Mouse (Mus musculus): ENCODE results near the gene Rnf7. TPM values are rescaled to one million over a fixed set of nuclear protein-coding genes. Genes with fewer than 3 reads are reported as not detected.
"Not testable (repeated sequence)": the region's sequence is repeated elsewhere in the genome, so short reads cannot be mapped to it uniquely, and the experiment has no call there.

The Rnf7 gene
- polyA plus RNA-seq (2012): 2.0 and 3.2 TPM in 2 replicates

GRCm38 (mm10) chr9:96478071-96478888 lies at the start of gene Rnf7:
Rnf7 (minus strand) TSS chr9:96478675.
- no peaks in the 10 kb centered on the region for H3K9me3 ChIP-seq (ENCODE audit: control insufficient read depth, low read length)
- TF ChIP-seq TAL1 (IDR thresholded peaks at IDR 0.05; ENCODE audit: low read length) (no peak), GATA1 (IDR thresholded peaks at IDR 0.05; ENCODE audit: low read length) (no peak)
- peaks cover 8% of the 10 kb centered on the region for H3K27me3 ChIP-seq (ENCODE audit: control insufficient read depth)
- peaks cover 34% of the 10 kb centered on the region for H3K4me1 ChIP-seq (ENCODE audit: control insufficient read depth)
- H3K4me3 ChIP-seq (replicated peaks): peak within 1 kb of the TSS; percentile 92
- peaks cover 22% of the 10 kb centered on the region for H3K36me3 ChIP-seq (ENCODE audit: control insufficient read depth)

GRCm38 (mm10) chr9:96526011-96526410 lies 47.5 kb upstream of the Rnf7 start:
- H3K4me1 ChIP-seq (ENCODE audit: control insufficient read depth): peaks cover 7% of the 10 kb centered on the region
- no peaks in the 10 kb centered on the region for H3K9me3 ChIP-seq (ENCODE audit: control insufficient read depth, low read length)
- H3K27me3 ChIP-seq (ENCODE audit: control insufficient read depth): no peaks in the 10 kb centered on the region; the same call in none of the 2 replicates
- no peak overlapping the region for H3K4me3 ChIP-seq (replicated peaks)
- TF ChIP-seq TAL1 (IDR thresholded peaks at IDR 0.05; ENCODE audit: low read length) (no peak), GATA1 (IDR thresholded peaks at IDR 0.05; ENCODE audit: low read length) (no peak)
- no peaks in the 10 kb centered on the region for H3K36me3 ChIP-seq (ENCODE audit: control insufficient read depth)

GRCm38 (mm10) chr9:96524972-96525506 lies 46.6 kb upstream of the Rnf7 start, which contains the start of gene Gm28729:
Gm28729 (minus strand) TSS chr9:96525264.
- no peak for TF ChIP-seq GATA1 (IDR thresholded peaks at IDR 0.05; ENCODE audit: low read length)
- no peak for TF ChIP-seq TAL1 (IDR thresholded peaks at IDR 0.05; ENCODE audit: low read length)
- no peaks in the 10 kb centered on the region for H3K36me3 ChIP-seq (ENCODE audit: control insufficient read depth)
- H3K4me1 ChIP-seq (ENCODE audit: control insufficient read depth): peaks cover 7% of the 10 kb centered on the region
- H3K4me3 ChIP-seq (replicated peaks): no peak within 1 kb of the TSS
- H3K27me3 ChIP-seq (ENCODE audit: control insufficient read depth): no peaks in the 10 kb centered on the region; the same call in none of the 2 replicates
- H3K9me3 ChIP-seq (ENCODE audit: control insufficient read depth, low read length): no peaks in the 10 kb centered on the region

GRCm38 (mm10) chr9:96523148-96523547 lies 44.7 kb upstream of the Rnf7 start:
- TF ChIP-seq TAL1 (IDR thresholded peaks at IDR 0.05; ENCODE audit: low read length): no peak
- no peak for TF ChIP-seq GATA1 (IDR thresholded peaks at IDR 0.05; ENCODE audit: low read length)
- Histone ChIP-seq H3K27me3 (ENCODE audit: control insufficient read depth) (no peaks in the 10 kb centered on the region; the same call in none of the 2 replicates), H3K4me3 (replicated peaks) (no peak overlapping the region), H3K36me3 (ENCODE audit: control insufficient read depth) (no peaks in the 10 kb centered on the region), H3K4me1 (ENCODE audit: control insufficient read depth) (peaks cover 7% of the 10 kb centered on the region), H3K9me3 (ENCODE audit: control insufficient read depth, low read length) (no peaks in the 10 kb centered on the region)

- H3K27me3 ChIP-seq (ENCODE audit: control insufficient read depth); H3K4me3 ChIP-seq (replicated peaks); H3K36me3 ChIP-seq (ENCODE audit: control insufficient read depth); H3K9me3 ChIP-seq (ENCODE audit: control insufficient read depth, low read length): not testable (repeated sequence)
- peaks cover 13% of the 10 kb centered on the region for H3K4me1 ChIP-seq (ENCODE audit: control insufficient read depth)
These were observed 43.1 kb upstream of the Rnf7 start for GRCm38 (mm10) chr9:96521574-96521973.

- Histone ChIP-seq H3K9me3 (ENCODE audit: control insufficient read depth, low read length) (no peaks in the 10 kb centered on the region), H3K4me1 (ENCODE audit: control insufficient read depth) (peaks cover 34% of the 10 kb centered on the region), H3K27me3 (ENCODE audit: control insufficient read depth) (no peaks in the 10 kb centered on the region), H3K36me3 (ENCODE audit: control insufficient read depth) (no peaks in the 10 kb centered on the region), H3K4me3 (replicated peaks) (no peak overlapping the region)
- no peak for TF ChIP-seq GATA1 (IDR thresholded peaks at IDR 0.05; ENCODE audit: low read length)
- TF ChIP-seq TAL1 (IDR thresholded peaks at IDR 0.05; ENCODE audit: low read length): no peak
These were observed 39.0 kb upstream of the Rnf7 start for GRCm38 (mm10) chr9:96517429-96517828.

- TF ChIP-seq TAL1 (IDR thresholded peaks at IDR 0.05; ENCODE audit: low read length) (no peak), GATA1 (IDR thresholded peaks at IDR 0.05; ENCODE audit: low read length) (no peak)
- H3K9me3 ChIP-seq (ENCODE audit: control insufficient read depth, low read length): no peaks in the 10 kb centered on the region
- H3K36me3 ChIP-seq (ENCODE audit: control insufficient read depth): no peaks in the 10 kb centered on the region
- H3K4me1 ChIP-seq (ENCODE audit: control insufficient read depth): peaks cover 34% of the 10 kb centered on the region
- no peak overlapping the region for H3K4me3 ChIP-seq (replicated peaks)
- H3K27me3 ChIP-seq (ENCODE audit: control insufficient read depth): no peaks in the 10 kb centered on the region
These were observed 38.3 kb upstream of the Rnf7 start for GRCm38 (mm10) chr9:96516806-96517205.

- Histone ChIP-seq H3K9me3 (ENCODE audit: control insufficient read depth, low read length) (no peaks in the 10 kb centered on the region), H3K27me3 (ENCODE audit: control insufficient read depth) (no peaks in the 10 kb centered on the region), H3K4me1 (ENCODE audit: control insufficient read depth) (peaks cover 34% of the 10 kb centered on the region), H3K4me3 (replicated peaks) (no peak overlapping the region), H3K36me3 (ENCODE audit: control insufficient read depth) (no peaks in the 10 kb centered on the region)
- no peak for TF ChIP-seq GATA1 (IDR thresholded peaks at IDR 0.05; ENCODE audit: low read length)
- no peak for TF ChIP-seq TAL1 (IDR thresholded peaks at IDR 0.05; ENCODE audit: low read length)
These were observed 37.3 kb upstream of the Rnf7 start for GRCm38 (mm10) chr9:96515737-96516136.

- H3K4me1 ChIP-seq (ENCODE audit: control insufficient read depth): peaks cover 34% of the 10 kb centered on the region
- H3K4me3 ChIP-seq (replicated peaks): no peak overlapping the region
- H3K36me3 ChIP-seq (ENCODE audit: control insufficient read depth): no peaks in the 10 kb centered on the region
- no peak for TF ChIP-seq GATA1 (IDR thresholded peaks at IDR 0.05; ENCODE audit: low read length)
- no peak for TF ChIP-seq TAL1 (IDR thresholded peaks at IDR 0.05; ENCODE audit: low read length)
- H3K27me3 ChIP-seq (ENCODE audit: control insufficient read depth): no peaks in the 10 kb centered on the region
- H3K9me3 ChIP-seq (ENCODE audit: control insufficient read depth, low read length): no peaks in the 10 kb centered on the region
These were observed 35.8 kb upstream of the Rnf7 start for GRCm38 (mm10) chr9:96514278-96514677.
